Mouse (Mus musculus): ENCODE measurements around the gene Dhodh.

Dhodh gene

DNA sequence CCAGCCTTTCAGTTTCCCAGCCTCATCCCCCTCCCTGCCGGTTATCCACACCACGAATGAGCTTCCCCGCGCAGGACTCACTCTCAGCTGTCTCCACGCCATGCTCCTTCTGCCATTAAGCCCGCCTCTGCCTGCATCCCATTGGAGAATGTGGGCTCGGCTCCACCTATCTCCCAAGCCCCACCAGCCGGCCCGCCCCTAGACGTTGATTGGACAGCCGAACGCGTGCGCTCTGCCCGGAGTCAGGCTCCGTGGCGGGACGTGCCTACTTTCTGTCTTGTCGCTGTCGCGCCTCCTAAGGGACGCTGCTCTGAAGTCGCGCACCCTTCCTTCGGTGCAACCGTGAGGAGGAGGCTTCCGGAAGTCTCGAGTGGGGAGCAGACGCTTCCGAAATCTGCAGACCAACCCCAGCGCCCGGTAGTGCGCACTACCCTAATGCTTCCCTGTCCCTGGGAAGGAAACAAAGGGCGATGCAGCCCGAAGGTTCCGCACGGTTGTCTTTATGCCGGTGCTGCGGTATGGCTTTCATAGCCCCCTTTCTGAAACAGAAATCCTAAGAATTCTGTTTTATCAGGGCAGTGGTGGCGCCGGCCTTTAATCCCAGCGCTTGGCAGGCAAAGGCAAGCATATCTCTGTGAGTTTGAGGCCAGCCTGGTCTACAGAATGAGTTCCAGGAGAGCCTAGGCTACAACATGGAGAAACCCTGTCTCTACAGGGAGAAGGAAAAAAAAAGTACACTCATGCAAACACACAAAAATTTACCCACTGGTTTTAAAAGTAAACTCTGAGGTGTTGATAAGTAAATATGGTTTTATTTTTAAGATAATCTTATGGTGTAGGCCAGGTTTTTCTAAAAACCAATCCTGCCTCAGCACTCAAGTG, at the start of gene Dhodh:
Dhodh (minus strand) TSS at position 403 of the 882 bp plus-strand sequence.
- peak; percentile 94 for DNase-seq (ENCODE audit: low spot score)

DNA sequence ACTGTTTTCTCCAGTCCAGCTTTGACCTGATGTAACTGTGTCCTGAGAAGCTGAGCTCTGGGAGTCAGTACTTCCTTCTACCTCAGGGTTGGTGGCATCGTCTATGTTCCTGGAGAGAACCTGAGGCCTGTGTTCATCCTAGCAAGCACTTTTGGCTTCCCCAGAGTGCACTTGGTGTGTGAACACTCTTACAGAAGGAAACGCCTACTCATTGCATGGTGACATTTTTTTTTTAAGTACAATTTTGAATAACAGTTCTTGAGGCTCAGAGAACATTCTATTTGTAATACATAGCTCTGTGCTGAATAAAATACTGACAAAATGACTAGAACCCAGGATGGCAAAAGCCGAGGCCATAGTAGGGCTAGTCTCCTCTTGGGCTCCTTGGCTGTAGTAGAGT, 48.4 kb upstream of the Dhodh start:
- no peak for DNase-seq (ENCODE audit: low spot score)

- DNase-seq (ENCODE audit: low spot score), result no peak
Measured at GRCm38 (mm10) chr8:109650801-109651200, 42.3 kb upstream of the Dhodh start.

- no peak for DNase-seq (ENCODE audit: low spot score)
Measured at GRCm38 (mm10) chr8:109648469-109648868, 40.0 kb upstream of the Dhodh start.

GRCm38 (mm10) chr8:109647331-109647730, 38.9 kb upstream of the Dhodh start:
- no peak for DNase-seq (ENCODE audit: low spot score)

DNA sequence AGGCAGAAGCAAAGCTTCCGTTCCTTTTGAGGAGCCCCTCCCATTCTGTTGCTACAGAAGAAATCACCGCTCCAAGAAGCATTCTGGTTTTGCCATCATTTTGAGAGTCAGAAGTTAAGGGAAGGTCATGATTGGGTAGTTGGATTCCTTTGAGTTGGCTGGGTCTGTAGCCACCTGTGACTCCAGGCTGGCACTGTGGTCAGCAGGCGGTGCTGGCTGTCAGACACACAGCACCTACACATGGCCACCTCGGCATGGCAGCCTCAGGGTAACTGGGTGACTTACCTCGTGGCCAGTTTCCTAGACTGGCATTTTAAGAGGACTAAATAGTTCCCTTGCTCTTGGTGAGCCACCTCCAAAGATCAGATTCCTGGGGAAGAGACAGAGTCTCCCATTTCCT, 32.8 kb upstream of the Dhodh start:
- no peak for DNase-seq (ENCODE audit: low spot score)

- no peak for DNase-seq (ENCODE audit: low spot score)
Measured at GRCm38 (mm10) chr8:109640410-109640809, 31.9 kb upstream of the Dhodh start.

- no peak for DNase-seq (ENCODE audit: low spot score)
Measured at GRCm38 (mm10) chr8:109638851-109639250, 30.4 kb upstream of the Dhodh start.

DNA sequence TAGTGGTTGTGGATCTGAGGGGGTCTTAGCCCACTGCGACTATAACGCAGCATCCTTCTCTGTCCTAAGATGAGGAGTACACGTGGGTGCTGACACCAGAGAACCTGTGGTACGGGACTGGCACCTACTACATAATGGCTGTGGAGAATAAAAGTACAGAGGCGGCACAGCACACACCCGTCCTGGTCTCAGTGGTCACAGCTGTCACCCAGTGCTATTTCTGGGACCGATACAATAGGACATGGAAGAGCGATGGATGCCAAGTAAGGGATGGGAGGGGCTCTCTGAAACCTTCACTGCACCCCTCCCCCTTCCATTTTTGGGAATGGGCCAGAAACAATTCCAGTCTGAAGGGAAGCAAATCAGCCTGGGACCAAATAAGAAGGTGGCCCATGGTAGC, 26.7 kb upstream of the Dhodh start:
- DNase-seq (ENCODE audit: low spot score), result no peak

- no peak for DNase-seq (ENCODE audit: low spot score)
Measured at GRCm38 (mm10) chr8:109632498-109632897, 24.0 kb upstream of the Dhodh start.

DNA sequence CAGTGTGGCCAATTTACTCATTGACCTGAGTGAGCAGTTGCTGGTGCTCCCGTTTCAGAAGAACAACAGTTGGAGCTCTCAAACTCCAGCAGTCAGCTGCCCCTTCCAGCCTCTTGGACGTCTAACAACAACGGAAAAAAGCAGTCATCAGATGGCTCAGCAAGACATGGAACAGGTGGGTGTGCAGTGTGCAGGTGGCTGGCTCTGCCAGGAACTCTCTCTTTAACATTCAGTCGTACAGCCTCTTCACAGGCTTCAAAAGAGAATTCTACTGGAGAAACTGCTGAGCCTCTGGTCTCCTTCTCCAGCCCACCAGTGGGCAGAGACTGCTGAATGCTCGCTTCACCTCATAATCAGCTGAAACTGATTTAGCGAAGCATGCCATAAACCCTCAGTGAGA, 20.2 kb upstream of the Dhodh start:
- DNase-seq (ENCODE audit: low spot score), result no peak

GRCm38 (mm10) chr8:109615569-109615968, 7.1 kb upstream of the Dhodh start:
- DNase-seq (ENCODE audit: low spot score), result no peak

DNA sequence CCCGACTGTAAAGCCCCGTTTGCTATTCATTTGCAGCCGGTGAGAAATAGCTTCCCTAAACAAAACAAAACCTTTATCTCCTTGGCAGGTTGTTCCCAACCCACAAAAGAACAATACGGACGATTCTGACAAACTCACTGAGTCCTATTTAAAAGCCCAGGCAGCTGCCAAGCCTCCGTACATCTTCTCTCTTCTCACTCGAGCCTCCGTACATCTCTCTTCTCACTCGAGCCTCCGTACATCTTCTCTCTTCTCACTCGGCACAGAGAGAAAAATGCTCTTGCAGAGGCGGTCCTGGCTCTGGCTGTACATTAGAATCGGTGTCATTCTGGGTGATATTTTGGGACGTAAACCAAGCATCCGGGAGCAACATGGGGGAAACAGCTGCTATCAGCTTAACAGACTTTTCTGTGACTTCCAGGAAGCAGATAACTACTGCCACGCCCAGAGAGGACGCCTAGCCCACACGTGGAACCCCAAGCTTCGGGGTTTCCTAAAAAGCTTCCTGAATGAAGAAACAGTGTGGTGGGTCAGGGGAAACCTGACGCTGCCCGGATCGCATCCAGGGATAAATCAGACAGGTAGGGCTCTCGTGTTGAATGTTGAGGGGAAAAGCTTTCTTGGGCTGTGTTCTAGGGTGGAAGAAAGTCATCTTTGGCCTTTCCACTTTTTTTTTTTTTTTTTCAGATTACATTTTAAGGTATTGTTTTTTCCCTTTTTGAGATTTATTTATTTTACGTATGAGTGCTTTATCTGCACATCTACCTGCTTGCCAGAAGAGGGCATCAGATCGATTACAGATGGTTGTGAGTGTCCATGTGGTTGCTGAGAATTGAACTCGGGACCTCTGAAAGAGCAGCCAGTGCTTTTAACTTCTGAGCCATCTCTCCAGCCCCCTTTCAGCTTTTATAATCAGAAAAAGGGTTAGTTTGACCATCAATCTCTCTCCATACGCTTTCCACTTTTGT, 6.1 kb upstream of the Dhodh start, which contains the start of gene Pkd1l3:
Pkd1l3 (plus strand) TSS at position 275 of the 968 bp plus-strand sequence.
- DNase-seq (ENCODE audit: low spot score), result no peak

DNA sequence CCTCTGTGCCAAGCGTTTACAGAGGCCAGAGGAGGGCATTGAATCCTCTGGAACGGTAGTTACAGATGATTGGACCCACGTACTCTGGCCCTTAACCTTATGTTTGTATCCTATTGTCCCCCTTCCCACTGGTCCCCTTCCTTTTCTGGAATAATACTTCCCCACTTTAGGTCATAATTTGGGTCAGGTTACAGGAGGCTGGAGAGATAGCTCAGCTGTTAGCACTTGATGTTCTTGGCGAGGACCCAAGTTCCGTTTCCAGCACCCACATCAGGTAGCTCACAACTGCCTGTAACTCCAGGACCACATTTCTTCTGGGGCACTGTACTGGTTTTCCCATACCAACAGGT, 655 bp upstream of the Dhodh start:
- DNase-seq (ENCODE audit: low spot score), result no peak

GRCm38 (mm10) chr8:109607650-109608049, 823 bp downstream of the Dhodh start:
- DNase-seq (ENCODE audit: low spot score), result no peak

DNA sequence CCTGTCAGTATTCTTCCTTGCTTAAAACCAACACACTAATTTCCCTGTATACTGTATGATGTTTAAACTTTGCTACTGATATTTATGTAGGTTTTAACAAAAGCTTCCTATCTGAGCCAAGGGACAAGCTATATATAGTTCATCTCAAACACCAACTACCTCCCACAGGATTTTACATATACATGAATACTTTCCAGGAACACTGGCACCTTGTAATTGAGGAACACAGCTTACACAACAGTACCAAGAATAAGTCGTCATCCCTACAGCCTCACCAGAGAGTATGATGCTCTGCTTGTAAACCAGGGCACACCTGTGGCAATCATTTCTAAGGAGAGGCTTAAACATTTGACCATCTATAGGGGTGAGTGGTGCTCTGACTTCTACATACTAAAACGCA, 1.7 kb downstream of the Dhodh start:
- no peak for DNase-seq (ENCODE audit: low spot score)

DNA sequence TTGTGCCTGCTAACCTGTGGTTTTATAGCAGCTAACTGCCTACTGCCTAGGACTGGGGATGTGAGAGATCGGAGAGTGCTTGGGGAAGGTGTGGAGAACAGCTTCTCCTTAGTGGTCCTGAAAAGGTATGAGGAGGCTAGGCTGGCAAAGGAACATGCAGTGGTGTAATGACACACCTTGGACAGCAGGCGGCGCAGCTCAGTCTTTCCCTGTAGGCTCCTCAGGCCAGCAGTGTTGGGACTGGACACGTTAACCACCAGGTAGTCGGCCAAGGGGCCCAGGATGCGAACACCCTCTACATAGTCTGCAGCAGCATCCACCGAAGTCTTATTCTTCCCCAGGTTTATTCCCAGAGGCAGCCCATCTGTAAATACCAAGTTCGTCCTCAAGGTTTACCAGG, 12.6 kb downstream of the Dhodh start:
- DNase-seq (ENCODE audit: low spot score), result peak; percentile 48

DNA sequence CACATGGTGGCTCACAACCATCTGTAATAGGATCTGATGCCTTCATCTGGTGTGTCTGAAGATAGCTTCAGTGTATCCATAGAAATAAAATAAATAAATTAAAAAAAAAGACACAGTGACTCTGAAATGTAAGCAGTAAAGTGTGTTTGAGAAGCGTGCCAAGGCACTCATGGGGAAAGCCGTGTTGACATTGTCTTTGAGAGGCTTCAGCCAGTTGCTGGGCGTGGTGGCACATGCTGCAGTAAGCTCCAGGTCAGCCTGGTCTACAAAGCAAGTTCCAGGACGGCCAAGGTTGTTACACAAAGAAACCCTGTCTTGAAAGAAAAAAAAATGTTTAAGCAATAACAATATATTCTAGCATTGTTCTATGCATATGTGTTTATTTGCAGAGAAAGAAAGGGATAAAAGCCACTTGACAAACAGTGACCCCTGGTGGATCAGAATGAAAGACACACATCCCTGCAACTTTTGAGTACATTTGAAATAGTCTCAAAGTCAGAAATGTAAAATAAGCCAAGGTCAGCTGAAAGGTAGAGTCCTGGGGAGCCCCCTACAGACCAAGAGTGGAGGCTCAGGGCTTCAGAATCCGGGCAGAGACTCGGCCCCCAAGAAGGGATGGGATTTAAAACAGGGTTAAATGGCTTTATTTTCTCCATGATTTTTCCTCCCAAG, 15.2 kb downstream of the Dhodh start:
- no peak for DNase-seq (ENCODE audit: low spot score)

DNA sequence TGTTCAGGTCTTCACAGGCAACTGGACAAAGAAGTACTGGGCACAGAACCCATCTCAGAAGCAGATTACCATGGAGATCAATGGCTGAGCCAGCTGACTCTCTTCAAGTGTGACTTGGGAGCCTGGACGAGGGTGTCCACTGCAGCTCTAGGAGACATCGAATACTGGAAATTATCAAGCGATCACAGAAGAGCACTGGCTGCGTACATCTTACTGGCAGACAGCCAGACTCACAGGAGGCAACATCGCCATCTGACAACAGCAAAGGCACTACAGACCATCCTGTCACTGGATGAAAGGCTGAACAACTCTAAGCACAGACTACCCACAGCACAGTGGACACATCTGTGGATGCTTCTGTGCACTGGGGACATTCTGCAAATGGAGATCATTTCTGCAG, 16.3 kb downstream of the Dhodh start:
- DNase-seq (ENCODE audit: low spot score), result no peak

DNA sequence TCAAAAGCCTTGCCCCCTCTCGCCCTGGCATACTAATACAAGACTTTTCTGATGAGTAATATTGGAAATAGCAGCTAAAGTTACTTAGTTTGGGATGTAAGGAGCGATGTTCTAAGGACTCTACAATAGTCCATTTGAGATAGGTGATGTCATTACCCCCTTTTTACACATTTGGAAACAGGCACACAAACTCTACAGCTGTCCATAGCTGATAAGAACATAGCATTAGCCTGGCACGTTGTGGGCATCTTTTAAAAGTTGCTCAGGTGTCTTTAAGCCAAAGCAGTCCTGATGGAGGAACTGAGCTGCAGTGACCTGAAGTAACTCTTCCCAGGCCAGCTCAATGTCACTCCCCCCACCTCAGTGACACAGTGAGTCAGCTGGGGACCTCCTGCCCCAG, 17.1 kb downstream of the Dhodh start:
- DNase-seq (ENCODE audit: low spot score), result no peak

- no peak for DNase-seq (ENCODE audit: low spot score)
Measured at GRCm38 (mm10) chr8:109590901-109591300, 17.6 kb downstream of the Dhodh start.

GRCm38 (mm10) chr8:109586972-109587504, 21.4 kb downstream of the Dhodh start:
- peak; percentile 51 for DNase-seq (ENCODE audit: low spot score)
